Mouse (Mus musculus): ENCODE data around the gene Dido1.

Dido1 gene

GRCm38 (mm10) chr2:180709923-180710272, at the start of gene Dido1, which contains the start of gene Gid8:
Gene Dido1, minus strand, starts transcription at chr2:180709999.
Gene Gid8, plus strand, starts transcription at chr2:180710117.
- DNase-seq: peak; percentile 98

DNA sequence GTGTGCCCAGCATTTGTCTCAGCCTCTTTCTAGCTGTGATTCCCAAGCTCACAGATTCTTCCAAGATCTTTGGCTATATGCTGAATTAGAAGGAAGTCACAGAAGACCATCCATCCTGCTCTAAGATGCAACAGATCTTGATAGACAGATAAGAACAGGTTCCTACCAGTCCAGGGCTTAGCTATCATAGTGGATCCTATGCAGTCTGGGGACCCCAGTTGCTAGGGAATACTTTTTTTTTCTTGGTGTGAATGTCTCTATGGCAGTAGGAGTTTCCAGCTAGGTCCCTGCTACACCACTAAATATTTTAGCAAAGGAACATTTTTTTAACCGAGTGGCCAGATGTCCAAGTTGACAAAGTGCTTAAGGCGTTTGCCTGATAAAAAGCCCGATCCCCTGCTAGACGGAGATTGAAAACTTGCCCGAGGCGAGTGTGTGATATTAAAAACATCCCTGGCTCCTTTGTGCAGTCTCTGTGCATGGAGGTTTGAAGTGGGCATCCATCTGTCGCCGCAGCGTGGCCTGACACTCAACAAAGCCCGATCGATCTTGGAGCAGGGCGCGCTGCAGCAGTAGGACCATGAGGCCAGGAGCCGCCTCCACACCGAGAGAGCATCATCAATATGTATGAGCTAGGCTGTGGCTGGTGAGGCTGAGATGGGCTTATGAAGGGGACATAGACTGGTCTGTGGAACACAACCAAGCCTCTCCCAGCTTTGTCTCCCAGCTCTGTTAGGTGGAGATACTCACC, 48.9 kb upstream of the Dido1 start:
- DNase-seq: peak; percentile 50 to 52

- DNase-seq: no peak
These were observed 47.0 kb upstream of the Dido1 start for GRCm38 (mm10) chr2:180756786-180757185.

GRCm38 (mm10) chr2:180755896-180756295, 46.1 kb upstream of the Dido1 start:
- peak in 1 of 2 experiments; percentile 27 for DNase-seq

GRCm38 (mm10) chr2:180754976-180755688, 45.3 kb upstream of the Dido1 start:
- no peak for DNase-seq

GRCm38 (mm10) chr2:180748904-180749303, 39.1 kb upstream of the Dido1 start:
- no peak for DNase-seq

GRCm38 (mm10) chr2:180746569-180747192, 36.9 kb upstream of the Dido1 start:
- DNase-seq: peak; percentile 43 to 52

DNA sequence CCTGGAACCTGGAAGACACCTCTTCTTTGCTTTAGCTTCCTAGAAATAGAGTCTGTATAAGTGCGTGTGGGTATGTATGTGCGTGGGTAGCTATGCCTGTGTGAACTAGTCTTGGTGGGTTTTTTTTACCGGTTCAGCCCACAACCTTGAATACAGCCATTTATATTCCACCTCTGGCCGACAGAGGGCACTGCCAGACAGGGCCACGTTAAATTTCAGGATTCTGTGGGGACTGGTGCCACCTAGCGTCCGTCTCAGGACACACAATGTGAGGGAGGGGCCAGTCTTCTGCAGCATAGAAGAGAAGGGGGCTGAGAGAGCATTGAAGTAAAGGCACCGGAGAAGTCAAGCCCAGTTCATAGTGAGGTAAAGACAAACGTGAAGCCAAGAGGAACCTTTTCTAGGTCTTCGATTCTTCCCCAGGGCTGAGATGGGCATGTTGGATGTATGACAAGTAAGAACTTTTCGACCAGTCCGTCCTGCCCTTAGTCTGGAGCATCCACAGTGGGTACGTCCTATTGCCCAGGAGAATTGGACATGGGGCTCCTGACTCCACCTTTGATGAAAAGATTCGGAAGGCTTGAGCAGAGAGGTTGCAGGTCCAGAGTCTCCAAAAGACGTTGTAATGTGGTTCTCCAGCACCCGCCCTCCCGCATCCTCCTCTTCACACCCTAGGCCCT, 35.6 kb upstream of the Dido1 start:
- peak; percentile 94 to 96 for DNase-seq

- no peak for DNase-seq
These were observed 33.5 kb upstream of the Dido1 start for GRCm38 (mm10) chr2:180743321-180743720.

DNA sequence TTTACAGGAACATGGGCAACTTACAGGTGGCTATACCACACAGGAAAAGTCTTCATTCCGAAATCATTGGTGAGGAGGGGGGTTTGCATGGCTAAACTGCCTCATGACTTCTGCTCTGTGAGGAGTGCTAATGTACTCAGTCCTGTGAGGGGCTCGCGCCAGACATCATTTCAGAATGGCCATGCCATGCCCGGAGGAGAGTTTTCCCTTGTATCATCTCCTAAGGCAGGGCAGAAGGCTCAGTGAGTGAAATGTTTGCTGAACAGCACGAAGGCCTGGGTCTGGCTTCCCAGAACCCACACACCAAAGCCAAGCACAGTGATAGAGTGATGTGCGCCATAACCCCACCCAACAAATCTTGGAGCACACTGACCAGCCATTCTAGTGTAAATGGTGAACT, 33.0 kb upstream of the Dido1 start:
- no peak for DNase-seq

DNA sequence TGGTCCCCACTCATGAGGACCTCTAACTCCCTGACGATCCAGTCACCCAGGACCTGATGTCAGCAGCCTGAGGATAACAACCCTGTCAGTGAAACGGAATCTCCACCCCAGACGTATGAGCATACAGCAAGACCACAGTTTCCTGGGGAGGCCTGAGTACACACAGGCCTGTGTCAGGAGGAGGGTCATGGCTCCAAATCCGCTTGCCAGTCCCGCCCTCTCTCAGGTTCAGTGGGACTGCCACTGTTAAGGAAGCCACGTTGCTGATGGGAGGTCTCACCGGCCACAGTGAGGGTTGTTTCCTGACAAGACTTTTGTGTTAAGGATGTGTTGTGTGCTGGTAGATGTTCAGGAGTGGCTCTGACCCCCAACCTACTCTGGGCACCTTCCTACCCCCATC, 31.6 kb upstream of the Dido1 start:
- DNase-seq: no peak

- no peak for DNase-seq
These were observed 30.6 kb upstream of the Dido1 start for GRCm38 (mm10) chr2:180740349-180740748.

- DNase-seq: no peak
These were observed 28.2 kb upstream of the Dido1 start for GRCm38 (mm10) chr2:180737984-180738383.

DNA sequence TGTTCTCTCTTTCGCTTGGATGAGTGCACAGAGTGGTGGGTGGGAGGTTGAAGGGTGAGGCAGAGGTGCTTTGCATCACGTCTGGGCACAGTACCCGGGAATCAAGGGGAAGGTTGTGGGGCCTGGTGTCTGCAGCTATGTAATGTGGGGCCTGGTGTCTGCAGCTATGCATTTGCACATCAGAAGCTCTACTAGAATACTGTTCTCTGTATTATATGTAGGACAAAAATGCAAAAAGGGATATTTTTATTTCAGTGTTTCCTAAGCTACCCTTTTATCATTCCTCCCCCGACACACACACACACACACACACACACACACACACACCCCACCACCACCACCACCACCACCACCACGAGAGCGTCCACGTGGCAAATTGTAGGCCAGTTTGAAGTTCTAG, 25.4 kb upstream of the Dido1 start:
- no peak for DNase-seq

DNA sequence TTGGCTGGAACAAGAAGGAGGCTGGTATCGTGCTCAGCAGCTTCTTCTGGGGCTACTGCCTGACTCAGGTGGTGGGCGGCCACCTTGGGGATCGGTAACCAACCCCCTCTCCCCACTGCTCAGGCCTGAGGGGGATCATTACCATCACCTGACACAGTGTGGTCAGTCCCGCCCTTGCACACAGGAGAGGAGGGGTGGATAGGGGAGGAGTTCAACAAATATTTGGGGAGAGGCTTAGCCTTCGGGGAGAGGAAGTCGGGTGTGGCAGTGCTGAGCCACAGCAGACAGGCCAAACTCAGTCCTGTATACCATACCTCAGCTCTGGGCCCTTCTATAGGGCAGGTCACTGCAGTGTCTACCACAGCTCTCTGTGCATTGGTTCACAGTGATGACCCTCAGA, 22.2 kb upstream of the Dido1 start:
- no peak for DNase-seq

GRCm38 (mm10) chr2:180731036-180731435, 21.2 kb upstream of the Dido1 start:
- no peak for DNase-seq

GRCm38 (mm10) chr2:180727613-180728021, 17.8 kb upstream of the Dido1 start:
- DNase-seq: no peak

- no peak for DNase-seq
These were observed 17.1 kb upstream of the Dido1 start for GRCm38 (mm10) chr2:180726658-180727442.

DNA sequence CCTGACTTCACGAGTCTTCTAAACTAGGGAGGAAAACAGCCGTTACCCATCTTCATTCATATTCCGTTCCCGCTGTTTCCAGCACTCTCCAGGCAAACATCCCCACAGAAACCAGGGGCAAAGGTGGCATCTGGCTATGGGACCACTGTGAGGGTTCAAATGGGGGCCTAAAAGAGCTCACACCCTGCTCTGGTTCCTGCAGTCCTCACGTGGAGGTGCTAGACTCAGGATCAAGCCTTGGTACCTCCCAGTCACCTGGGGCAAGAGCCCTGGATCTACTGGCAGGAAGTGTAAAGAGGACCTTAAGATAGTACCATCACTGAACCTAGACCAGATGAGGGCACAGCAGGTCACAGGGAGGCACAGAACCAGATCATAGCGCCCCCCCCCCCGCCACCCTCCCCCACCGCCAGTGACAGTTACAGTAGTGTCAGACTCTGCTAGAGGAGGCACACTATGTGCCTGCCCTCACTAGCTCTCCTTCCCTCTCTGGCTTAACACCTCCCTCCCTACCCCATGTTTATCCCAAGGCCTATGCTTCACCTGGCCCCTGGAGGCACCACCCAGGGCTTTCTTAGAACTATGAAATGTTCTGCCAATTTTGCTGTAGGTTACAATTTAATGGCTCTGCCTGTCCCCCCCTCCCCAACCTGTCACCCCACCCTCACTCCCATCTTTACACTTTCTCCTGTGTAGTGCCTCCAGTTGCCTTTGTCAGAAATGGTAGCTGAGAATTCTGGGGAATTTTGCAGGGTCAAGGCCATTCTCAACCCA, 16.2 kb upstream of the Dido1 start:
- no peak for DNase-seq

GRCm38 (mm10) chr2:180725414-180725778, 15.6 kb upstream of the Dido1 start:
- DNase-seq: no peak

DNA sequence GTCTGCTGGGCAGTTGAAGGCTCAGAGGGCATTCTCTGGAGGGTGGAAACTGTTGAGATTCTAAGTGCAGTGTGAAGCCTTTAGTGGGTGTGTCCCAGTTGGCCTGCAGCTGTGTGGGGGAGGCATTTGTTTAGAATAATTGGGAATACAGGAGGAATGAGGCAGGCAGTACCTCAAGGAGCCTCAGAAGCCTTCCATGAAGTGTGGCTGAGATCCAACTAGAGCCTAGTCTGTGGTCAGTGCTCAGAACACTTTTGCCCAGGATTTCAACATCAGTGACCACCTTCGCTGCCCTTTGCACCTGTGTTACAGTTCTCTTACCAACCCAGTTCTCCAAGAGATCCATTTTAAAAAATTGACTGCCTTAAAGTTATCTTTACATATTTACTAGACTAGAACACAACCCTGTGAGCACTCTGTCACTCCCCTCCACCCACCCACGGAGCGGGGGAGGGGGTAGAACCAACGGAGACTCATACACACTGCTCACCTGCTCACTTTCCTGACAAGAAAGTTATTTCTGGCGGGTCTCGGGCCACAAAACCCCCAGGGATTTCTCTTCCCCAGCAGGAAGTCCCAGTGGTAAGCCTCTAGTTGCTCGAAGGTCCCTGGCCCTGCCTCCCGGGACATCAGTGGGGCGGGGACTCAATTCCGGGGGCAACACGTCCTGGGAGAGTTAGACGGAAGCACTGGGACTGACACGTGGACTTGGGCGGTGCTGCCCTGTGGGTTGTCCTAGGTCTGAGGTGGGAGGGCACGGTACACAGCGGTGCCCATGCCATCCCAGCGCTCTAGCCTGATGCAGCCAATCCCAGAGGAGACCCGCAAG, 15.0 kb upstream of the Dido1 start, which contains the start of gene Slc17a9:
Slc17a9 (plus strand) TSS at position 679 of the 829 bp plus-strand sequence.
- peak in 1 of 2 experiments; percentile 27 for DNase-seq

Measured in cerebellum, postnatal 10 days (tissue).